Mouse (Mus musculus) bone marrow, adult 2 months (tissue): ENCODE data around the gene Gramd1b. TPM values are rescaled to one million over a fixed set of nuclear protein-coding genes. Genes with fewer than 3 reads are reported as not detected.

Source experiments
- H3K27ac ChIP-seq: fragments of 200-500 bp; 2 replicates; pipeline ENCODE4 v1.5.1; 2012; ENCODE audit warnings: low read depth, mild to moderate bottlenecking, control low read depth, inconsistent platforms, low read length; ENCODE audit not compliant: control insufficient read depth, poor library complexity, insufficient read depth
- H3K4me1 ChIP-seq: fragments of 200-500 bp; 2 replicates; pipeline ENCODE4 v1.6.1; 2011; ENCODE audit warnings: low read length; ENCODE audit not compliant: control insufficient read depth, insufficient read depth
- H3K4me3 ChIP-seq: fragments of 200-500 bp; replicated peaks from 2 replicates; pipeline ENCODE3; 2011; ENCODE audit warnings: mild to moderate bottlenecking, low read depth, low read length, control low read depth; ENCODE audit not compliant: control insufficient read depth
- CTCF ChIP-seq: fragments of 200-500 bp; IDR thresholded peaks from 2 replicates; pipeline ENCODE4 v1.5.1; 2011; ENCODE audit warnings: low read length, control low read depth; ENCODE audit not compliant: control insufficient read depth, insufficient read depth
- POLR2A ChIP-seq: fragments of 200-500 bp; IDR thresholded peaks from 2 replicates; pipeline ENCODE4 v1.6.1; 2011; ENCODE audit warnings: low read depth, mild to moderate bottlenecking, control low read depth, low read length, borderline replicate concordance; ENCODE audit not compliant: control insufficient read depth
- WGBS: fragments of 180-500 bp; shearing (Covaris S2); methylation state at CpG from one replicate; pipeline ENCODE4 v1.1.7; 2018; 5-methylcytosine and 5-hydroxymethylcytosine counted together
- polyA plus RNA-seq: library from polyadenylated mRNA; stranded (reverse); fragments of >200 nt; gene quantifications from 2 replicates; pipeline ENCODE4 v1.2.4, GENCODE M21; 2011; ENCODE audit warnings: low replicate concordance; ENCODE audit not compliant: missing spikeins, insufficient read depth, insufficient read length

The Gramd1b gene
- polyA plus RNA-seq, 1 experiment, result 15.8 TPM

- Histone ChIP-seq H3K4me1 (no peaks in the 10 kb centered on the region; the same call in 1 of the 2 replicates), H3K4me3 (no peak overlapping the region), H3K27ac (no peak overlapping the region)
- WGBS, result 71% methylated on average over 7 of the region's 7 CpGs
- no peak for TF ChIP-seq CTCF
- no peak for TF ChIP-seq POLR2A
Observed at GRCm38 (mm10) chr9:40559646-40560045, 28.5 kb upstream of the Gramd1b start.

- 82% methylated on average over 5 of the region's 5 CpGs for WGBS
- Histone ChIP-seq H3K4me3 (no peak overlapping the region), H3K27ac (no peak overlapping the region), H3K4me1 (no peaks in the 10 kb centered on the region)
- TF ChIP-seq CTCF (no peak), POLR2A (no peak)
Observed at GRCm38 (mm10) chr9:40557796-40558195, 26.6 kb upstream of the Gramd1b start.

DNA sequence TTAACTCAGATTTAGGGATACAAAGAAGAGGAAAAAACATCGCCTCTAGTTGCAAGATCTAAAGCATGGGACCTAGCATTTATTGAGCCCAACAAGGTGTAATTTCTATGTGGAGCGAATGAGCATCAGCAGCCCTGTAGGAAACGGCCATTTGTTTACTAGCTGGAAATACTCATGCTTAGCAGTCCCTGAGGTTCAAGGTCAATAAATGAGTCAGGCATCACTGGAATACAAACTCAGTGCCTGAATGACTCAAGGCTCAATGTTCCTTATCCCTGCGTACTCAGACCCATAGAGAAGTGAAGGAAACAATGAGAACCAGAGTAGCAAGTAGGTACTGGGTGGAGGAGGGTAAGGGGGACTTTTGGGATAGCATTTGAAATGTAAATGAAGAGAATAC lies 25.2 kb upstream of the Gramd1b start:
- TF ChIP-seq POLR2A (no peak), CTCF (no peak)
- Histone ChIP-seq H3K27ac (no peak overlapping the region), H3K4me1 (no peaks in the 10 kb centered on the region; the same call in 1 of the 2 replicates), H3K4me3 (no peak overlapping the region)
- 82% methylated on average over 4 of the region's 4 CpGs for WGBS

DNA sequence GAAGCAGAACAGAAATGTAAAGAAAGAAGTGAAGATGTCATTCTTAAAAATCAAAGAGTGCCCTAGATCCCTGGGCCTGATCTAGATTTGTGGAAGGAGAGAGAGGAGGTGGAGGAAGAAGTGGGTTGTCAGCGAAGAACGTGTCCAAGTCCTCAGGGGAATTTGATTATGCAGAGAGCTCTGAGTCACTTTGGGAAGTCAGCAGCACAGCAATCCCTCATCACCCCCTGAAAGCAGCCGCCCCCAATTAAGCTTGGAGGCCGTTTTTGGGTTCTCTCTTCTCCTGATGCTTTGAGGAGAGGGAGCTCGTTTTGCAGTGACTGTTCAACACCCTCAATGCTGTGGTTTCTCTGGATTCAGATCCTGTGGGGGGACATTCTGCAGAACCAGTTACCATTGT lies 24.1 kb upstream of the Gramd1b start:
- Histone ChIP-seq H3K4me3 (no peak overlapping the region), H3K4me1 (no peaks in the 10 kb centered on the region; the same call in 1 of the 2 replicates), H3K27ac (no peak overlapping the region)
- WGBS, result 61% methylated on average over 5 of the region's 5 CpGs
- TF ChIP-seq CTCF (no peak), POLR2A (no peak)

- TF ChIP-seq POLR2A (no peak), CTCF (no peak)
- Histone ChIP-seq H3K4me3 (no peak overlapping the region), H3K27ac (no peak overlapping the region), H3K4me1 (no peaks in the 10 kb centered on the region; the same call in 1 of the 2 replicates)
- WGBS, result 43% methylated on average over 5 of the region's 5 CpGs
Observed at GRCm38 (mm10) chr9:40547876-40548275, 16.7 kb upstream of the Gramd1b start.

DNA sequence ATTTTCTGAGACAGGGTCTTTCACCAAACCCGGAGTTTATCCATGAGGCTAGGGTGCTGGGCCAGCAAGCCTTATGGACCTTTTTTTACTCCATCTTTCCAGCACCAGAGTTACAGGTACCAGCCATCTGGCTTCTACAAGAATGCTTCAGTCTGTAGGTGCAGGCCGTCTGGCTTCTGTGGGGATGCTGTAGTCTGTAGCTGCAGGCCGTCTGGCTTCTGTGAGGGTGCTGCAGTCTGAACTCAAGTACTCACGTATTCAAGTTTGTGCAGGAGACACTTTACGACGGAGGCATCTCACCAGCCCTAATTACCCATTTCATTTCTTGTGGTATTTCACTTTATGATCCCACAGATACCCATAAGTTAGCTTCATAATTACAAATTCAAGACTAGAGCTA lies 14.0 kb upstream of the Gramd1b start:
- Histone ChIP-seq H3K4me3 (no peak overlapping the region), H3K27ac (no peak overlapping the region), H3K4me1 (no peaks in the 10 kb centered on the region)
- TF ChIP-seq POLR2A (no peak), CTCF (no peak)
- WGBS, result 86% methylated on average over 6 of the region's 6 CpGs

DNA sequence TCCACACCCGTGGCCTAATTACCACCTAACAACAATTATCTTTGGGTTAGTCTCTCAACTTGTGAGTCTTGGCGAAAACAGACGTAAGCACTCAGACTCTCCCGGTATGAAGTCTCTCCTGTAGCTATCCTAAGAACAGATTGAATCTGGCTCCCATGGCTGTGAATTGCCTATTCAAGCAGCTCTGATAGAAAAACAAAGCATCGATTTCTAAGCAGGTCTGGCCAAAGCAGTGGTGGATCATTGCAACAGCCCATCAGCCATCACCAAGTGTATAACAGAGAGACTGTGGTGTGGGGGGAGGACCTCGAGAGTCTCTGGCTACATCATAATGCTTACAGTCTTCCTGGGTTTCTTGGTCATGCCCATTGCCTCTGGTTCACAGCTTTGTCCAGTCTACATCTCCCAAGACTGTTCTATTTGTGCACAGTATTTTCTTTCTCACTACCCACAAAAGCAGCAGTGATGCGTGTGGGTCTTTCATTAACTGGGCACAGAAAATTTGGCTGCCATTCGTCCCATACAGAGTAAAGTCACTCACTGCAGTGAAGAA lies 8.5 kb upstream of the Gramd1b start:
- no peak for TF ChIP-seq CTCF
- Histone ChIP-seq H3K27ac (no peak overlapping the region), H3K4me1 (no peaks in the 10 kb centered on the region), H3K4me3 (no peak overlapping the region)
- 85% methylated on average over 8 of the region's 8 CpGs for WGBS

DNA sequence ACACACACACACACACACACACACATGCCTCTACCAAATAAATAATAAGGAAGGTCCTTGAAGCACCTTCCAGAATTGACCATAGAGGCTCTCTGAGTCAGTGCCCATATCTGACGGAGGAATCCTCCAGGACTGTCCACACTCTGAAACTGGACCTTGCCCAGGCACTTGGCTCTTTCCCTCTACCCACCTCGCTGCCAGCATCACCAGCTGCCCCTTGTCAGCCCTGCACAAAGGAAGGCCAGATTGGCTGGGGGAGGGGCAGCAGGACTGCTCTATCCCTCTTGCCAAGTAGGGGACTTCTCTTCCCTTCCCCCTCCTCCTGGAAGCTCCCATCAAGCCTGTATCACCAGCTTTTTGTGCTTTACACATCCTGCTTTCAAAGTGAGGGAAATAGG lies 6.5 kb upstream of the Gramd1b start:
- H3K4me1 ChIP-seq, result no peaks in the 10 kb centered on the region
- H3K27ac ChIP-seq, result no peak overlapping the region
- no peak overlapping the region for H3K4me3 ChIP-seq
- TF ChIP-seq CTCF (no peak), POLR2A (no peak)
- 70% methylated on average over 2 of the region's 2 CpGs for WGBS
